Mouse (Mus musculus) olfactory bulb, adult 2 months (tissue): Measurements from ENCODE around the gene Col6a6. TPM values are rescaled to one million over a fixed set of nuclear protein-coding genes. Genes with fewer than 3 reads are reported as not detected.

Experiments
- H3K27ac ChIP-seq: fragments of 200-500 bp; 2 replicates; pipeline ENCODE4 v1.5.1; 2012; ENCODE audit warnings: low read depth, low read length; ENCODE audit not compliant: insufficient read depth
- H3K4me1 ChIP-seq: fragments of 200-500 bp; 2 replicates; pipeline ENCODE4 v1.6.1; 2012; ENCODE audit warnings: low read length; ENCODE audit not compliant: control insufficient read depth, insufficient read depth
- H3K4me3 ChIP-seq: fragments of 200-500 bp; 2 replicates; pipeline ENCODE4 v1.5.1; 2012; ENCODE audit warnings: mild to moderate bottlenecking, low read depth, low read length, moderate library complexity; ENCODE audit not compliant: insufficient read depth
- CTCF ChIP-seq: fragments of 200-500 bp; IDR thresholded peaks from 2 replicates; pipeline ENCODE4 v1.5.1; 2012; ENCODE audit warnings: low read depth, mild to moderate bottlenecking, low read length, moderate library complexity; ENCODE audit not compliant: insufficient read depth
- POLR2A ChIP-seq: fragments of 200-500 bp; IDR thresholded peaks from 2 replicates; pipeline ENCODE4 v1.6.1; 2012; ENCODE audit warnings: mild to moderate bottlenecking, low read depth, low read length, moderate library complexity; ENCODE audit not compliant: insufficient read depth
- WGBS: fragments of 180-500 bp; shearing (Covaris S2); methylation state at CpG from one replicate; pipeline ENCODE4 v1.1.7; 2018; 5-methylcytosine and 5-hydroxymethylcytosine counted together
- polyA plus RNA-seq: library from polyadenylated mRNA; stranded (reverse); fragments of >200 nt; gene quantifications from 2 replicates; pipeline ENCODE4 v1.2.4, GENCODE M21; 2012; ENCODE audit warnings: low replicate concordance; ENCODE audit not compliant: missing spikeins, insufficient read depth, insufficient read length

The Col6a6 gene
- polyA plus RNA-seq, 1 experiment: not detected

- 78% methylated on average over 6 of the region's 6 CpGs for WGBS
Measured at GRCm38 (mm10) chr9:105700702-105701101, 127.3 kb downstream of the Col6a6 start.

DNA sequence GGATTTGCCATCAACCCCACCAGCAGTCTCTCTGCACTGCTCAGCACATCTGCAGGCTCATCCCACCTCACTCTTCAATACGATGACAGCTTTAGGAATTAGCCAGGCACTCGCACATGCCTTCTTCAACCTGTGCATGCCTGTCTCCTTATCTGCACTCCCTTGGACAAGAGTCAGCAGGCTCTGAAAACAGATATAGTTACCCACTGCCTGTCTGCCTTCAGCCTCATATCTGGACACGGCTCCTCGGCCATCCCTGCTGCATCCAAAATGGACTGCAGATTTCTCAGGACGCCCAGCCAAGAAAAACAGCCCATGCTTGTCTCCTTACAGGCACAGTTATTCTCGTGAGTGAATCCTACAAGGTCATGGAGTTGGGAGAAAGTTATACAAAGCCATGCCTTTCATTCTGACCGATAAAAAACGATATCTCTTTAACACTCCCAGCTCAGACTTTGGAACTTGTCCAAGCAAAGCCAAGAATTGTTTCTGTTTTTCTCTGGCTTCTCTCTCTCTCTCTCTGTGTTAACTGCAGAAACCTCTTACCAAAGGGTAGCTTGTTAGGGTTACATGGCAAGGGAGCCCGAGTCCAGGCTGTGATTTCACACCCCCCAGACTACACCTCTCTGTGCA, 130.1 kb downstream of the Col6a6 start:
- no peak overlapping the region for H3K27ac ChIP-seq
- TF ChIP-seq POLR2A (no peak), CTCF (no peak)
- 45% methylated on average over 9 of the region's 9 CpGs for WGBS
- H3K4me1 ChIP-seq: peaks cover 11% of the 10 kb centered on the region
- no peak overlapping the region for H3K4me3 ChIP-seq

More at GRCm38 (mm10) chr9:105700702-105701101, 127.3 kb downstream of the Col6a6 start:
- Histone ChIP-seq H3K27ac (no peak overlapping the region), H3K4me1 (peaks cover 4% of the 10 kb centered on the region), H3K4me3 (no peak overlapping the region)
- TF ChIP-seq POLR2A: no peak
- TF ChIP-seq CTCF: no peak

DNA sequence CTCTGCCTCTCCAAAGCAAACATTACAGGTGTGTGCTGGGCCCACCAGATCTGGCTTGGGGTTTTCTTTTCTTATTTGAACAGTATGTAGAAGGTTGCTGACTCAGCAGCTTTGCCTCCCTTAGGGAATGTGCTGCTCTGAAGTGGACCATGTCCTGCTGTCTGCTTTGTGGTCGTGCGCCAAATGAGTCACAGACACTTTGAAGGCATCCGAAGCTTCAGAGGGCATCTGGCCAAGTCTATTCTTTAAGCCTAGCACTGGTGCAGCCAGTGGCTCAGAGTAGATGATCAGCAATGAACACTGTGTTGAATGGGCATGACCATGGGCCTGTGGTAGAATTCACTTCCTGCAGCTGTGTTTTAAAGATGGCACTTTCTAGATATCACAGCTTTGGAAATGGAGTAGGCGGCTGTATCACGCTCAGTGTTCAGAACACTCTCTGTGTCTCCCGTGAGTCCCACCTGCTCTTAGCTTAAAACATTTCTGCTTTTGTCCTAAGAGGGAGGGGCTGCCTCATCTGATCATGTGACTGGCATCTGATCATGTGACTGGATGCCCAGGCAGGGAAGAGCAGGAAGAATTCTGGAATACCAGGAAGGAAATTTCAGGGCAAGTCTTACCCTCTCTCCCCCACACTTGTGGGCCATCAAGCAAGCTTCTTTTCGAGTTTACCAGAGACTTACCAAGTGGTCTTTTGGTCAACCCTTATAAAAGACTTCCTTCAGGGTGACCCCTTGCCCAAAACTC, 131.0 kb downstream of the Col6a6 start:
- 73% methylated on average over 7 of the region's 7 CpGs for WGBS
- no peak overlapping the region for H3K27ac ChIP-seq
- H3K4me3 ChIP-seq: no peak overlapping the region
- no peak for TF ChIP-seq CTCF
- no peak for TF ChIP-seq POLR2A
- peaks cover 18% of the 10 kb centered on the region for H3K4me1 ChIP-seq

DNA sequence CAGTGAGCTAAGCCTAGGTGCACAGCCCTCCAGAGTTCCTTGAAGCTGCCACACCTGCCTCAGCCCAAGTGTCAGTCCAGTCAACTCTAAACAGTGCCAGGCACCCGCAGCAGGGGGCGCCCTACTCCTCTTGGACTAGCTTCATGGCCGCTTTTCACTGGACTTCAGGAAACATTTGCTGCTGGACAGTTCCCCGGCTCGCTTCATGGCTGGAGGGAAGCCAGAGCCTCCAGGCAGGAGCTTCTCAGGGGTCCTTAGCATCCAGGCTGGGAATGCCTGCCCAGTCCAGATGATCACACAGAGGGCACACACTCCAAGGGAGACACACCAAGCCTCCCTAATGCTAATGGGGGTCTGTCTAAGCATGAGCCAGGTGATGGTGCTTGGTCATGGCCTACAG, 134.1 kb downstream of the Col6a6 start:
- H3K27ac ChIP-seq: no peak overlapping the region
- 29% methylated on average over 5 of the region's 5 CpGs for WGBS
- peaks cover 18% of the 10 kb centered on the region for H3K4me1 ChIP-seq
- no peak overlapping the region for H3K4me3 ChIP-seq
- TF ChIP-seq POLR2A: no peak
- TF ChIP-seq CTCF: peak; percentile 54; the same call in 1 of the 2 replicates

GRCm38 (mm10) chr9:105693056-105693455, 134.9 kb downstream of the Col6a6 start:
- Histone ChIP-seq H3K4me1 (peaks cover 18% of the 10 kb centered on the region), H3K4me3 (no peak overlapping the region), H3K27ac (peak overlapping the region; percentile 7; the same call in 1 of the 2 replicates)
- 55% methylated on average over 9 of the region's 9 CpGs for WGBS
- TF ChIP-seq CTCF (no peak), POLR2A (no peak)

GRCm38 (mm10) chr9:105692472-105692871, 135.5 kb downstream of the Col6a6 start:
- peak overlapping the region; percentile 7; the same call in 1 of the 2 replicates for H3K27ac ChIP-seq
- H3K4me3 ChIP-seq: no peak overlapping the region
- no peak for TF ChIP-seq POLR2A
- peaks cover 14% of the 10 kb centered on the region for H3K4me1 ChIP-seq
- 51% methylated on average over 14 of the region's 14 CpGs for WGBS

DNA sequence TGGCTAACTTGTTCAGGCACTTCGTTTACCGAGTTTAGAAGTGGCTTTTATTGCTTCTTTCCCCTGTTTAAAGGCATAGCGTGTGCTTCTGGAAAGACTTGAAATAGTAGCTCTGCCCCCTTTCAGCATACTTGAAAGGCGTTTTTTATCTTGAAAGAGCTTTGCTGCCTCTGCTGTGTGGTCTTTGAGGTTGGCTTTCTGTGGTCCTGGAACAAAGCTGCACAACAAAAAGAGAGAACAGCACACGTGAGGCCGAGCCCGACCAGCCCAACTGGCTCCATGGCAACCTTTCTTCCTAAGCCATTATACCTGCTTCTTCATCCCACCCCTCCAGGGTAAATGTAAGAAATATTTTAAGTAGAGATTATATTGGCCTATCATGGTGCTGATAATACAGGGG, 138.5 kb downstream of the Col6a6 start:
- no peak overlapping the region for H3K4me3 ChIP-seq
- WGBS: 52% methylated on average over 7 of the region's 7 CpGs
- no peak overlapping the region for H3K27ac ChIP-seq
- TF ChIP-seq CTCF (no peak), POLR2A (no peak)
- H3K4me1 ChIP-seq: peaks cover 16% of the 10 kb centered on the region

DNA sequence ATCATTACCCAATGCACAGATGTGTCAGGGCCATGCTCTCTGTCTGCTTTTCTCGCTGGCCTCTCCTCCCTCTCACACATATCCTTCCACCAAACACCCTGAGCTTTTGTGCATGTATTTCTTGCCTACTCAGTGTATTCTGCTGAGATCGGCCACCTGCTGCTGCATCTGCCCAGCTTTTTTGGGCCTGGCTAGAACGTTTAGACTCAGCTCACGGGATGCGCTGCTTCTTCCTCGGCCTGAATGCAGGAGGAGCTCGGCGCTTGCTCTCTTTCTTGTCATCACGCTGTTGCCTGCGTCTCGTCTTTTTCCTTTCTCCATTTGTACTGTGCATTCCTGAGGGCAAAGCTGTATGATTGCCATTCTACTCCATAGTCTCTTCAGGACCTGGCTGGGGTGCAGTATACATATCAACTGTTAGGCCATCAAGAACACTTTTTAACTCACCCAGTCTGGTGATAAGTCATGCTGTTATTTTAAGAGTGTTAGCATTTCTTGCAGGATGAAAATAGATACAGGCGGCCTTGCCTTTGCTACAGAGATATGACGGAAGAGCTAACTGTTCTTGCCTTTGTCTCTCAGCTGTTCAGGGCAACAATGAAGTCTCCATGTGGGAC, 143.3 kb downstream of the Col6a6 start:
- TF ChIP-seq POLR2A (no peak), CTCF (no peak)
- WGBS: 56% methylated on average over 13 of the region's 13 CpGs
- H3K4me3 ChIP-seq: no peak overlapping the region
- H3K27ac ChIP-seq: no peak overlapping the region; the same call in 1 of the 2 replicates
- peaks cover 7% of the 10 kb centered on the region; the same call in 1 of the 2 replicates for H3K4me1 ChIP-seq

GRCm38 (mm10) chr9:105681386-105681785, 146.6 kb downstream of the Col6a6 start:
- H3K4me3 ChIP-seq: no peak overlapping the region
- H3K4me1 ChIP-seq: peaks cover 7% of the 10 kb centered on the region; the same call in 1 of the 2 replicates
- 57% methylated on average over 7 of the region's 7 CpGs for WGBS
- H3K27ac ChIP-seq: no peak overlapping the region
- TF ChIP-seq CTCF: no peak
- TF ChIP-seq POLR2A: no peak
